Mouse (Mus musculus) neural tube, embryonic 13.5 days (tissue): ENCODE measurements at regions not wholly inside any gene's neighbourhood (a gene's known extent, or its start where the extent isn't known, plus 50 kb on each side); places are given as distances from the start of the nearest gene placed in this dataset.
"Not testable (repeated sequence)": the region's sequence is repeated elsewhere in the genome, so short reads cannot be mapped to it uniquely, and the experiment has no call there.

Source experiments
- ATAC-seq: fragments of 200-750 bp; cut with Nextera tagmentation; 2 replicates; pipeline ENCODE4 v1.8.0; 2017; ENCODE audit warnings: low read depth, mild to moderate bottlenecking, moderate TSS enrichment, moderate library complexity
- H3K27ac ChIP-seq: fragments of 300-500 bp; sonication (generic); replicated peaks from 2 replicates; pipeline ENCODE4 v1.5.1; 2015; ENCODE audit warnings: moderate library complexity, mild to moderate bottlenecking, inconsistent platforms
- H3K27me3 ChIP-seq: fragments of 300-500 bp; sonication (generic); 2 replicates; pipeline ENCODE4 v1.6.1; 2015; ENCODE audit warnings: mild to moderate bottlenecking, inconsistent platforms
- H3K36me3 ChIP-seq: fragments of 300-500 bp; sonication (generic); 2 replicates; pipeline ENCODE4 v1.6.1; 2015; ENCODE audit warnings: mild to moderate bottlenecking, inconsistent platforms
- H3K4me1 ChIP-seq: fragments of 300-500 bp; sonication (generic); replicated peaks from 2 replicates; pipeline ENCODE4 v1.6.1; 2015; ENCODE audit warnings: inconsistent platforms
- H3K4me2 ChIP-seq: fragments of 300-500 bp; sonication (generic); 2 replicates; pipeline ENCODE4 v1.6.1; 2015; ENCODE audit warnings: inconsistent platforms, mild to moderate bottlenecking, moderate library complexity
- H3K4me3 ChIP-seq: fragments of 300-500 bp; sonication (generic); 2 replicates; pipeline ENCODE4 v1.5.1; 2015; ENCODE audit warnings: mild to moderate bottlenecking, inconsistent platforms
- H3K9ac ChIP-seq: fragments of 300-500 bp; sonication (generic); 2 replicates; pipeline ENCODE4 v1.6.1; 2015; ENCODE audit warnings: moderate library complexity, mild to moderate bottlenecking, inconsistent platforms
- H3K9me3 ChIP-seq: fragments of 300-500 bp; sonication (generic); 2 replicates; pipeline ENCODE4 v1.6.1; 2016; ENCODE audit warnings: inconsistent platforms
- WGBS: fragments of 180-500 bp; shearing (Covaris S2); methylation state at CpG from one replicate; pipeline ENCODE4 v1.1.7; 2015; 5-methylcytosine and 5-hydroxymethylcytosine counted together

DNA sequence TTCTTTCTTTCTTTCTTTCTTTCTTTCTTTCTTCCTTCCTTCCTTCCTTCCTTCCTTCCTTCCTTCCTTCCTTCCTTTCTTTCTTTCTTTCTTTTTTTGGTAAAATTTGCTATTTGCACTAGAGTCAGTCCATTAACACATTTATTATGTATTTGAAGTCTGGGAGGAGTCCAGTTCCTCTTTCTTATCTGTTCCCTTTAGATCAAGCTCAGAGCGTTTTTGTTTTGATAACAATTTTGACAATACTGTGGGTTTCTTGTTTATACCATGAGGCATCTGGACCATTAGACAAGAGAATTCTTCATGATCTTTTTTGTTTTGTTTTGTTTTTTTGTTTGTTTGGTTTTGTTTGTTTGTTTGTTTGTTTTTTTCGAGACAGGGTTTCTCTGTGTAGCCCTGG, 52.3 kb upstream of the Cttnbp2 start:
- not testable (repeated sequence) for H3K4me1 ChIP-seq, H3K27ac ChIP-seq, H3K4me2 ChIP-seq, H3K9ac ChIP-seq, ATAC-seq, H3K36me3 ChIP-seq, H3K4me3 ChIP-seq, H3K27me3 ChIP-seq, H3K9me3 ChIP-seq
- 93% methylated on average over 2 of the region's 2 CpGs for WGBS

GRCm38 (mm10) chr6:18569221-18569620, 54.6 kb upstream of the Cttnbp2 start:
- Histone ChIP-seq H3K27me3 (no peaks in the 10 kb centered on the region), H3K4me2 (no peak overlapping the region), H3K4me1 (no peaks in the 10 kb centered on the region), H3K36me3 (no peaks in the 10 kb centered on the region), H3K4me3 (no peak overlapping the region), H3K9ac (no peak overlapping the region), H3K27ac (no peak overlapping the region), H3K9me3 (no peaks in the 10 kb centered on the region)
- ATAC-seq: no peak
- WGBS: 71% methylated on average over 2 of the region's 2 CpGs

- no peak for ATAC-seq
- no peaks in the 10 kb centered on the region; the same call in 1 of the 2 replicates for H3K4me1 ChIP-seq
- no peak overlapping the region for H3K9ac ChIP-seq
- no peaks in the 10 kb centered on the region for H3K27me3 ChIP-seq
- no peak overlapping the region for H3K4me3 ChIP-seq
- no peaks in the 10 kb centered on the region for H3K36me3 ChIP-seq
- no peak overlapping the region for H3K4me2 ChIP-seq
- H3K9me3 ChIP-seq: no peaks in the 10 kb centered on the region
- H3K27ac ChIP-seq: no peak overlapping the region
These were observed 63.9 kb upstream of the Cttnbp2 start for GRCm38 (mm10) chr6:18578501-18578900.

DNA sequence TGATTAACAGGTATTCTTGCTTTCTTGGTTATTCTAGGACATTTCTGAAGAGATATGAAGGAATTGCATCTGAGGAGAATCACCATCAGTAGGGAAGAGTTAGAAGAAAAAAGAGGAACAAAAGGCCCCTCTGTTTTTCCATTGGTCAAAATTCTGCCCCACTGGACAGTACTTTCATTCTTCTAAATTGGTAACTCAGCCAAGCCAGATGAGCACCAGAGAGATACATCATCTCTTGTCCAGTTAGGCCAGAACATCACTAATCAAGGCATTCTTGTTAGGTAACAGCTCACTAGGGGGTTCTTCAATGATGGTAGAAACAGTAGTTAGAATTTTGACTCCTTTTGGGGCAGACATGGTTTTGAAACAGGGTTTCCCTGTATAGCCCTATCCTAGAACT, 74.8 kb upstream of the Cttnbp2 start:
- Histone ChIP-seq H3K9ac (no peak overlapping the region), H3K4me3 (no peak overlapping the region), H3K9me3 (no peaks in the 10 kb centered on the region), H3K4me2 (no peak overlapping the region), H3K4me1 (no peaks in the 10 kb centered on the region), H3K27me3 (no peaks in the 10 kb centered on the region), H3K36me3 (no peaks in the 10 kb centered on the region), H3K27ac (no peak overlapping the region)
- no peak for ATAC-seq

- Histone ChIP-seq H3K4me2 (no peak overlapping the region), H3K4me1 (0 out of 2 replicates have a peak, but pooled peaks cover 10% of the 10 kb centered on the region), H3K27ac (no peak overlapping the region), H3K4me3 (no peak overlapping the region), H3K27me3 (no peaks in the 10 kb centered on the region), H3K9me3 (no peaks in the 10 kb centered on the region), H3K36me3 (no peaks in the 10 kb centered on the region), H3K9ac (no peak overlapping the region)
- 62% methylated on average over 5 of the region's 5 CpGs for whole genome bisulfite sequencing
- ATAC-seq: no peak
These were observed 82.0 kb upstream of the Cttnbp2 start for GRCm38 (mm10) chr6:18596680-18597079.

DNA sequence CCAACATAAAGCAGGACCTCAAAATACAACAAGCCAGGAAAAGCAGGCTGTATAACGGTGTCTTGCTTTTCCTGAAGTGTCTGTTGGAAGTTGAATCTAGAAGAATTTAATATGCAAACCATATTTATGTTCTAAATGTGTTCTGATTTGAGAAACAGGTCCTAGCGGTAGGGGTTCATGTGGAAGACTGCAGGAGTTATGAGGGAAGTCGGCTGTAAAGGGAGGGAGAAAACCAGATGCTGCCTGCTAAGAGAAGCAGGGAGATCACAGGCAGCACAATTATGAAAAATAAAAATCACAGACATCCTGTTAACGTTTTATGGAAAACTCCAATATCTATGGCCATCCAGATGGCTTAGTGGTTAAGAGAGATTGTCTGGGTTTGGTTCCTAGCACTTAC, 85.0 kb upstream of the Cttnbp2 start:
- no peak for ATAC-seq
- Histone ChIP-seq H3K27me3 (no peaks in the 10 kb centered on the region), H3K36me3 (no peaks in the 10 kb centered on the region), H3K4me2 (no peak overlapping the region), H3K27ac (no peak overlapping the region), H3K9me3 (peaks cover 3% of the 10 kb centered on the region; the same call in 1 of the 2 replicates), H3K4me3 (no peak overlapping the region), H3K9ac (no peak overlapping the region), H3K4me1 (0 out of 2 replicates have a peak, but pooled peaks cover 10% of the 10 kb centered on the region)
- WGBS: 64% methylated on average over 4 of the region's 4 CpGs

DNA sequence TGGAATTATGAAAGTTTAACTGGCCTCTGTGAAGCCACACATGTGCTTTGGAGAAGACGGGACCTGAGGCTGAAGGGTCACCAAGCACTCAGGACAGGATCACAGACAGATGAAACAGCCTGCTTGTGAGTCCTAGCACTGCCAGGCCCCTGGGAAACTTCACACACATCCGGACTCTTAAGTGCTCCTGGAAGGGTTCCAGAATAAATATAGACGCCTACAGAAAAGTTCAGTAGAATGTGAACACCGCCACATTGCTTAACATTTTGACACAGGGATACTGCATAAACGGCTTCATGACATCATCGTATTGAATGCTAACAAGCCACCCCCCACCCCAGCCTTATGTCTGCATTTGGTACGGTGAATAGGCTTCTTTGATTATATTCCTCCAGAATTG, 87.3 kb upstream of the Cttnbp2 start:
- ATAC-seq: no peak
- Histone ChIP-seq H3K4me2 (no peak overlapping the region), H3K4me3 (no peak overlapping the region), H3K9ac (no peak overlapping the region), H3K27ac (no peak overlapping the region), H3K27me3 (no peaks in the 10 kb centered on the region), H3K9me3 (peaks cover 3% of the 10 kb centered on the region; the same call in 1 of the 2 replicates), H3K4me1 (0 out of 2 replicates have a peak, but pooled peaks cover 10% of the 10 kb centered on the region), H3K36me3 (no peaks in the 10 kb centered on the region)
- WGBS: 65% methylated on average over 7 of the region's 7 CpGs

DNA sequence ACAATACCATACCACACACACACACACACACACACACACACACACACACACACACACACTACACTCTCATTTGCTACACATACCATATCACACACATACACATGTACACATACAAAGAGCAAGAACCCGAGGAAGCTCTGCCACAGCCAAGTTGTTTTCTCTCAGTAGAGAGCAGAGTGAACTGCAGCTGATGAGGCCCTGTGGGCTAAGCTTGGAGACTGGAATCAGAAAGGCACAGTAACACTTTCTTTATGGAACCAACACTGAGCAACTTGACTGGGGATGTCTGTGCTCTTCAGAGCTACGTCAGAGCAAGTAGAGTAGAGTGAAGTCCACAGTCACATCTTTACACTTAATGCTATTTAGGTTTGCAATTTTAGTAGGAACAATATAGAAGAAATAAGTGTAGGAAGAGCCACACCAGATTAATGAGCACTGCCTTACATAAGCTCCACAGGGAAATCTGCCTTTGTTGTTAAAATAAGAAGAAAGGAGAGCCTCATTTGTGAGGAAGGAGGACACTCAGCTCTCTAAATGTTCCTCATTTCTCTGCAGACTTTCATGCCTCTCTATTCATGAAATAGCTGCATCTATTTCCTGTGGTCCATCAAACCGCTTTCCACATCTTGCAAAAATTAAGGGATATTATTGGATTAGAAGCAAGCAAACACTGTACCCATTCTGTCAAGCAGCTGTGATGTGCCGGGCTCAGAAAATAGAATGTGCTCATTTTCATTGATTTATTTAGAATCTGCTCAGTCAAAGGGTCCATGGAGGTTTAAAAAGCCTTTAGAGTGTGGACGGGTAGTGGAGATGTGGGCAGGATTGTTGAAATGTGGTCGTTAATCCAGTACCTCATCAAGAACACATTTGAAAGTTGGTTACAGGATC, 107.0 kb upstream of the Cttnbp2 start:
- Histone ChIP-seq H3K36me3 (no peaks in the 10 kb centered on the region), H3K27me3 (no peaks in the 10 kb centered on the region), H3K4me1 (peaks cover 3% of the 10 kb centered on the region; the same call in 1 of the 2 replicates), H3K9ac (no peak overlapping the region), H3K9me3 (no peaks in the 10 kb centered on the region), H3K4me3 (no peak overlapping the region), H3K4me2 (no peak overlapping the region), H3K27ac (no peak overlapping the region)
- no peak for ATAC-seq
- WGBS: 58% methylated on average over 6 of the region's 6 CpGs

- Histone ChIP-seq H3K9me3 (no peaks in the 10 kb centered on the region), H3K9ac (no peak overlapping the region), H3K36me3 (no peaks in the 10 kb centered on the region), H3K4me3 (no peak overlapping the region), H3K4me2 (no peak overlapping the region), H3K27ac (no peak overlapping the region), H3K4me1 (no peaks in the 10 kb centered on the region), H3K27me3 (no peaks in the 10 kb centered on the region)
- 63% methylated on average over 1 of the region's 1 CpGs for WGBS
- ATAC-seq: no peak
These were observed 113.9 kb upstream of the Cttnbp2 start for GRCm38 (mm10) chr6:18628591-18628990.

GRCm38 (mm10) chr6:18633540-18634200, 119.0 kb upstream of the Cttnbp2 start:
- H3K36me3 ChIP-seq: no peaks in the 10 kb centered on the region
- no peaks in the 10 kb centered on the region for H3K27me3 ChIP-seq
- H3K4me2 ChIP-seq: no peak overlapping the region
- WGBS: 63% methylated on average over 2 of the region's 2 CpGs
- H3K27ac ChIP-seq: no peak overlapping the region
- ATAC-seq: no peak
- no peak overlapping the region for H3K4me3 ChIP-seq
- 0 out of 2 replicates have a peak, but pooled peaks cover 5% of the 10 kb centered on the region for H3K9me3 ChIP-seq
- no peaks in the 10 kb centered on the region for H3K4me1 ChIP-seq
- H3K9ac ChIP-seq: no peak overlapping the region

DNA sequence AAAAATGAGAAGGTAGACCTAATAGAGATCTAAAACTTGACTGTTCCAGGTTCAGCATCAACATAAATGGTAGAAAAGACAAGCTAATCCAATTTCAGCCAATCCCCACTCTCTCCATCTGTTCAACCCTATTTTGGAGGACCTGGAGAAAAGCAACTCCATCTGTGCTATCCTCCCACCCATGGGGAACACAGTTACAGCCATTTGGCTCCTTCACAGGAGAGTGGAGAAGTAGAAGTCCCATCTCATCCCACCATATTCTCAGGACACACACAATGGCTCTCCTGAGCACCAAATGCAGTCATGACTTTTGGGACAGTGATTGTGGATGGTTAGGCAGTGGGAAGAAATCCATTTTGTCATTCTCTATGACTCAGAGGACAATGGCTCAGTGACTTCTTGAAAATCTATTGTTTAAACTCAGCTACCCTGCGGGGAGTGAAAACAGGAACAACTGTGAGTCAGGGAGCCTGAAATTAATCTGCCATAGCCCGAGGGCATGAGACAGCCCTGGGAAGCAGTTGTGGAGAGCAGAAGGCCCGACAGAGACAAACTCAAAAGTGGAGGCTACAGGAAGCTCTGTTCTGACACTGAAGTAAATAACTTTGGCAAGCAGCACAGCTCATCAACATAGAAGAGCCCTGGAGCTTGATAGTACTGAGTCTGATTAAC, 125.2 kb upstream of the Cttnbp2 start:
- no peaks in the 10 kb centered on the region for H3K27me3 ChIP-seq
- H3K36me3 ChIP-seq: no peaks in the 10 kb centered on the region
- no peak overlapping the region for H3K4me3 ChIP-seq
- no peaks in the 10 kb centered on the region for H3K4me1 ChIP-seq
- no peak overlapping the region for H3K9ac ChIP-seq
- 0 out of 2 replicates have a peak, but pooled peaks cover 5% of the 10 kb centered on the region for H3K9me3 ChIP-seq
- 31% methylated on average over 3 of the region's 3 CpGs for WGBS
- H3K4me2 ChIP-seq: no peak overlapping the region
- H3K27ac ChIP-seq: no peak overlapping the region
- no peak for ATAC-seq

GRCm38 (mm10) chr6:18648898-18649591, 134.4 kb upstream of the Cttnbp2 start:
- no peaks in the 10 kb centered on the region for H3K27me3 ChIP-seq
- H3K9ac ChIP-seq: no peak overlapping the region
- no peak overlapping the region; the same call in 1 of the 2 replicates for H3K27ac ChIP-seq
- no peaks in the 10 kb centered on the region for H3K9me3 ChIP-seq
- no peaks in the 10 kb centered on the region for H3K4me1 ChIP-seq
- H3K4me2 ChIP-seq: no peak overlapping the region
- H3K36me3 ChIP-seq: no peaks in the 10 kb centered on the region
- no peak for ATAC-seq
- 75% methylated on average over 5 of the region's 5 CpGs for WGBS
- H3K4me3 ChIP-seq: no peak overlapping the region
